18 mouse cellular contexts compared by ENCODE assay signal in genomic region chr4:95155178-95155577, GRCm38 (mm10).
DNase-seq lines count a peak whose midpoint lies in the region; ATAC-seq and TF ChIP-seq lines count a peak whose summit lies in the region.
"Had no signal": no experiment of that assay in that cellular context is flagged by ENCODE, and none has a peak within 500 bp of the region (broad histone marks: within the 10 kb centered on the region; RNA-seq: fewer than 3 reads in every experiment).

No protein-coding gene starts in this region.

- peak; percentile 12; the same call in 1 of the 2 replicates for ATAC-seq in G1E (ENCODE audit: extremely low read depth, insufficient number of reproducible peaks, low FRiP score, poor library complexity, severe bottlenecking)
- no peak for ATAC-seq in heart, embryonic 13.5 days (ENCODE audit: extremely low read depth, insufficient number of reproducible peaks, low FRiP score, low TSS enrichment)
- peak; percentile 74 for ATAC-seq in liver, embryonic 14.5 days (ENCODE audit: insufficient read depth)
- ATAC-seq: hindbrain, embryonic 16.5 days; intestine, embryonic 16.5 days had no signal

- H3K4me2 ChIP-seq in heart, embryonic 13.5 days: no peak overlapping the region
- peak overlapping the region; percentile 37 for H3K4me2 ChIP-seq in liver, embryonic 14.5 days (ENCODE audit: low read depth)
- H3K4me2 ChIP-seq: forebrain, embryonic 12.5 days; limb, embryonic 12.5 days; lung, embryonic 14.5 days had no signal

- no peak overlapping the region; the same call in 1 of the 2 replicates for H3K4me3 ChIP-seq in G1E (ENCODE audit: low read depth, low read length)
- no peak overlapping the region for H3K4me3 ChIP-seq in MEL (ENCODE audit: control insufficient read depth in 1 of 2, insufficient read depth in 1 of 2, low read depth in 2 of 2, low read length in 2 of 2)
- no peak overlapping the region for H3K4me3 ChIP-seq in heart, embryonic 13.5 days
- no peak overlapping the region for H3K4me3 ChIP-seq in liver, embryonic 14.5 days (ENCODE audit: insufficient read depth in 1 of 2, low read depth in 2 of 2, low read length in 2 of 2)
- H3K4me3 ChIP-seq in kidney, adult 2 months (ENCODE audit: insufficient read depth, low read depth, low read length): no peak overlapping the region
- H3K4me3 ChIP-seq: forebrain, embryonic 12.5 days; kidney, embryonic 15.5 days; limb, embryonic 12.5 days; midbrain, embryonic 10.5 days had no signal

- no peak; the same call in 1 of the 2 replicates for TF ChIP-seq RAD21 in MEL (IDR thresholded peaks at IDR 0.05; ENCODE audit: low read depth, low read length)

- TF ChIP-seq CTCF in G1E (IDR thresholded peaks at IDR 0.05; ENCODE audit: low read depth, low read length) (no peak), MEL (IDR thresholded peaks at IDR 0.05 in 2 of 3, conservative IDR thresholded peaks at IDR 0.05 in 1 of 3; ENCODE audit: control insufficient read depth in 1 of 3, insufficient read depth in 1 of 3, low read depth in 2 of 3, low read length in 3 of 3, poor library complexity in 1 of 3, severe bottlenecking in 1 of 3) (no peak)
- TF ChIP-seq CTCF in liver, embryonic 14.5 days (IDR thresholded peaks at IDR 0.05; ENCODE audit: low read depth): no peak
- TF ChIP-seq CTCF in kidney, adult 2 months (conservative IDR thresholded peaks at IDR 0.05; ENCODE audit: insufficient read depth, insufficient read length, low read depth, low read length): no peak

- peak; percentile 88 to 94 for TF ChIP-seq EP300 in MEL (IDR thresholded peaks at IDR 0.05; ENCODE audit: low read depth in 1 of 2, low read length in 2 of 2)
- TF ChIP-seq EP300 in liver, embryonic 14.5 days (IDR thresholded peaks at IDR 0.05; ENCODE audit: low read depth): peak; percentile 72

- H3K27ac ChIP-seq in MEL (ENCODE audit: control insufficient read depth, low read depth, low read length): peak overlapping the region; percentile 81
- 0 out of 2 replicates have a peak overlapping the region, but pooled peaks have one; percentile 90 for H3K27ac ChIP-seq in heart, embryonic 13.5 days (replicated peaks)
- H3K27ac ChIP-seq in liver, embryonic 14.5 days: peak overlapping the region; percentile 12
- no peak overlapping the region for H3K27ac ChIP-seq in kidney, adult 2 months (ENCODE audit: insufficient read depth, low read depth, low read length)
- H3K27ac ChIP-seq: forebrain, embryonic 12.5 days; limb, embryonic 12.5 days had no signal

- H3K36me3 ChIP-seq in G1E (replicated peaks): no peaks in the 10 kb centered on the region
- peaks cover 0 to 42% of the 10 kb centered on the region in 2 experiments; a peak in 2 of 4 replicates for H3K36me3 ChIP-seq in MEL (ENCODE audit: control insufficient read depth in 1 of 2, insufficient read depth in 2 of 2, low read length in 2 of 2)
- H3K36me3 ChIP-seq in heart, embryonic 13.5 days: no peaks in the 10 kb centered on the region
- no peaks in the 10 kb centered on the region for H3K36me3 ChIP-seq in liver, embryonic 14.5 days (replicated peaks; ENCODE audit: control insufficient read depth, insufficient read depth, low read depth)
- H3K36me3 ChIP-seq in kidney, adult 2 months (ENCODE audit: control insufficient read depth, insufficient read depth, low read length): no peaks in the 10 kb centered on the region
- H3K36me3 ChIP-seq: forebrain, embryonic 12.5 days; kidney, embryonic 15.5 days; limb, embryonic 12.5 days; midbrain, embryonic 10.5 days had no signal

- no peak for TF ChIP-seq POLR2A in MEL (IDR thresholded peaks at IDR 0.05; ENCODE audit: control insufficient read depth in 1 of 2, insufficient read depth in 1 of 2, low read depth in 1 of 2, low read length in 2 of 2, poor library complexity in 1 of 2)
- no peak for TF ChIP-seq POLR2A in kidney, adult 2 months (IDR thresholded peaks at IDR 0.05; ENCODE audit: low read depth, low read length)

- H3K9me3 ChIP-seq in G1E (replicated peaks): no peaks in the 10 kb centered on the region
- no peaks in the 10 kb centered on the region for H3K9me3 ChIP-seq in MEL (replicated peaks; ENCODE audit: insufficient read depth, low read length)
- H3K9me3 ChIP-seq in heart, embryonic 13.5 days: no peaks in the 10 kb centered on the region
- H3K9me3 ChIP-seq in liver, embryonic 14.5 days (ENCODE audit: control insufficient read depth, low read length): no peaks in the 10 kb centered on the region
- H3K9me3 ChIP-seq: forebrain, embryonic 12.5 days; kidney, embryonic 15.5 days; limb, embryonic 12.5 days; midbrain, embryonic 10.5 days had no signal

- H3K79me2 ChIP-seq in MEL (ENCODE audit: control insufficient read depth, insufficient read depth, low read length, poor library complexity): no peaks in the 10 kb centered on the region

- 17% methylated on average over 2 of the region's 2 CpGs for WGBS in heart, embryonic 13.5 days
- 21% methylated on average over 2 of the region's 2 CpGs for WGBS in liver, embryonic 14.5 days (ENCODE audit: insufficient replicate concordance)
- 95% methylated on average over 2 of the region's 2 CpGs for WGBS in kidney, adult 2 months

- no peak overlapping the region for H3K9ac ChIP-seq in MEL (ENCODE audit: control insufficient read depth, low read depth, low read length, poor library complexity, severe bottlenecking)
- H3K9ac ChIP-seq in heart, embryonic 13.5 days: no peak overlapping the region
- H3K9ac ChIP-seq in liver, embryonic 14.5 days (replicated peaks): peak overlapping the region; percentile 31; the same call in 1 of the 2 replicates
- H3K9ac ChIP-seq: forebrain, embryonic 12.5 days; kidney, embryonic 15.5 days; limb, embryonic 12.5 days; lung, embryonic 14.5 days had no signal

- H3K4me1 ChIP-seq in G1E (ENCODE audit: insufficient read depth, low read depth, low read length): peaks cover 77% of the 10 kb centered on the region
- H3K4me1 ChIP-seq in MEL (ENCODE audit: control insufficient read depth in 1 of 2, insufficient read depth in 2 of 2, low read length in 2 of 2): peaks cover 34 to 40% of the 10 kb centered on the region in 2 experiments
- H3K4me1 ChIP-seq in heart, embryonic 13.5 days: peaks cover 67% of the 10 kb centered on the region
- H3K4me1 ChIP-seq in liver, embryonic 14.5 days (replicated peaks; ENCODE audit: control insufficient read depth in 2 of 2, insufficient read depth in 2 of 2, low read length in 1 of 2): peaks cover 48 to 61% of the 10 kb centered on the region in 2 experiments
- H3K4me1 ChIP-seq in kidney, adult 2 months (ENCODE audit: control insufficient read depth, insufficient read depth, low read length): peaks cover 5% of the 10 kb centered on the region; the same call in 1 of the 2 replicates

- H3K27me3 ChIP-seq in G1E (ENCODE audit: insufficient read depth, low read length) (no peaks in the 10 kb centered on the region), MEL (ENCODE audit: control insufficient read depth in 1 of 2, insufficient read depth in 2 of 2, low read length in 2 of 2) (no peaks in the 10 kb centered on the region)
- H3K27me3 ChIP-seq in heart, embryonic 13.5 days (replicated peaks): no peaks in the 10 kb centered on the region; the same call in 1 of the 2 replicates
- H3K27me3 ChIP-seq in liver, embryonic 14.5 days (ENCODE audit: control insufficient read depth, insufficient read depth, low read length): no peaks in the 10 kb centered on the region
- H3K27me3 ChIP-seq in kidney, adult 2 months (replicated peaks; ENCODE audit: control insufficient read depth, insufficient read depth, low read length): no peaks in the 10 kb centered on the region
- H3K27me3 ChIP-seq: kidney, embryonic 15.5 days; limb, embryonic 12.5 days had no signal

- DNase-seq in G1E (ENCODE audit: low spot score): peak; percentile 47
- DNase-seq in MEL (ENCODE audit: low read depth, low spot score): peak; percentile 91
- peak; percentile 56 to 74 (median 62) for DNase-seq in liver, embryonic 14.5 days (ENCODE audit: low read depth in 3 of 3, low spot score in 3 of 3)
- no peak for DNase-seq in right cerebral cortex, adult 18-20 months
- DNase-seq in kidney, adult 2 months: no peak
- DNase-seq in gastrocnemius, adult 8-10 months (ENCODE audit: low spot score in 2 of 2): no peak
- DNase-seq: adrenal gland, postnatal 14 days; cerebellum, adult 2 months; lung, embryonic 14.5 days; retina, postnatal 1 day; thymus, postnatal 36 days had no signal

TF ChIP-seq in MEL, 35 proteins besides CTCF, POLR2A, EP300 and RAD21 (continues in another document):
- TF ChIP-seq SMC3 (IDR thresholded peaks at IDR 0.05; ENCODE audit: low read depth, low read length): no peak
- TF ChIP-seq ETS1 (IDR thresholded peaks at IDR 0.05; ENCODE audit: low read depth, low read length): peak; percentile 92
- no peak for TF ChIP-seq MAZ (IDR thresholded peaks at IDR 0.05; ENCODE audit: low read depth, low read length)
- no peak for TF ChIP-seq E2F4 (IDR thresholded peaks at IDR 0.05; ENCODE audit: borderline replicate concordance, low read depth, low read length)
- TF ChIP-seq BHLHE40 (IDR thresholded peaks at IDR 0.05; ENCODE audit: borderline replicate concordance, low read depth, low read length): peak; percentile 78
- TF ChIP-seq ZC3H11A (IDR thresholded peaks at IDR 0.05; ENCODE audit: low read depth, low read length): 0 out of 2 replicates have a peak, but pooled peaks have one; percentile 28
- peak; percentile 83 for TF ChIP-seq MXI1 (IDR thresholded peaks at IDR 0.05; ENCODE audit: low read depth, low read length)
- TF ChIP-seq HCFC1 (IDR thresholded peaks at IDR 0.05; ENCODE audit: low read depth, low read length): peak; percentile 38; the same call in 1 of the 2 replicates
- TF ChIP-seq CHD2 (IDR thresholded peaks at IDR 0.05; ENCODE audit: low read length): no peak
- TF ChIP-seq UBTF (IDR thresholded peaks at IDR 0.05; ENCODE audit: borderline replicate concordance, insufficient read depth, low read depth, low read length): no peak
- TF ChIP-seq GATA1 (IDR thresholded peaks at IDR 0.05; ENCODE audit: low read depth, low read length): peak; percentile 91
- peak; percentile 90 for TF ChIP-seq SIN3A (IDR thresholded peaks at IDR 0.05; ENCODE audit: low read length)
- TF ChIP-seq TCF12 (IDR thresholded peaks at IDR 0.05; ENCODE audit: low read depth, low read length): peak; percentile 96
- peak; percentile 89 for TF ChIP-seq TAL1 (IDR thresholded peaks at IDR 0.05; ENCODE audit: low read length)
- peak; percentile 54 for TF ChIP-seq ZNF384 (IDR thresholded peaks at IDR 0.05; ENCODE audit: low read depth, low read length)
- TF ChIP-seq MAFK (IDR thresholded peaks at IDR 0.05; ENCODE audit: borderline replicate concordance, low read depth, low read length): no peak
- no peak for TF ChIP-seq JUND (IDR thresholded peaks at IDR 0.05; ENCODE audit: low read depth, low read length)
- peak; percentile 87 for TF ChIP-seq RCOR1 (IDR thresholded peaks at IDR 0.05; ENCODE audit: low read depth, low read length)
- TF ChIP-seq MEF2A (IDR thresholded peaks at IDR 0.05; ENCODE audit: extremely low read depth, insufficient replicate concordance, low read depth, low read length, poor library complexity, severe bottlenecking): no peak
- no peak for TF ChIP-seq CHD1 (IDR thresholded peaks at IDR 0.05; ENCODE audit: low read depth, low read length)
- TF ChIP-seq GABPA (IDR thresholded peaks at IDR 0.05; ENCODE audit: low read depth, low read length): no peak

Comparison
In these comparisons a context has a peak if more than half of its experiments do, and no peak if none do; other contexts are left out.
1. DNase-seq: peak in G1E (single experiment), MEL (single experiment) and liver, embryonic 14.5 days (3 of 3); none in right cerebral cortex, adult 18-20 months (single experiment), kidney, adult 2 months (single experiment) and gastrocnemius, adult 8-10 months (0 of 2).